Comparison of ENCODE assay signal across 11 mouse cellular contexts in the genomic region with DNA sequence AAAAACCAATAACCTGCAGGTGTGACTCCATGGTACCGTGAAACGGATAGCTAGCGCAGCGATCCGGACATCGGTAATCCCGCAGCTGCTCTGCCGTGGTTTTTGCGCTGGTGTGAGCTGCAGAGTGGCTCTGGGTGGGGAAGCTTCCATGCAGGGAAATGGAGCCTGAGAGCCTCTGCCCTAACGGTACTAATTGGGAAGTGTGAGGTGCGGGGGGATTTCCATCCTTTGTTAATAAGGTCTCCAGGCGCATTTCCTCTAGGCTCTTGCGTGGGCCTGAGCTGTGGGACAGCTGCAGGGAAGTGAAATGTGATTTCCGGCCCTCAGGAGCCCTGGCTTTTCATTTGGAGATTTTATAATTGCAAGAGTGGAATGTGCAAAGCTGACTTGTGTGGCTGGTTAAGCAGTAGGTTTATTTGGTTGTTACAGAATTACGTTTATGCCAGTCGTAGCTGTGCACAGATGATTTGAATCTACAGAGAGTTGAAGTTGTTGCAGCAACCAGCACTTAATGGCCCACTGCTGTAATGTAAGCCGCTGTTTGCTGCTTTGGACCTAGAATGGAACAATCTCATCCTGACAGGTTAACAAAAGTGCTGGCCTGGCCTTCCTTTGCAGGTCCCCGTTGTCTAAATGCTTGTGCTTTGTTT. TPM values are rescaled to one million over a fixed set of nuclear protein-coding genes. Genes with fewer than 3 reads are reported as not detected.
DNase-seq lines count a peak whose midpoint lies in the region; ATAC-seq and TF ChIP-seq lines count a peak whose summit lies in the region.
"Had no signal": no experiment of that assay in that cellular context is flagged by ENCODE, and none has a peak within 500 bp of the region (broad histone marks: within the 10 kb centered on the region; RNA-seq: fewer than 3 reads in every experiment).

No protein-coding gene starts in this region.

- TF ChIP-seq EP300 in heart, postnatal 0 days (IDR thresholded peaks at IDR 0.05; ENCODE audit: low read depth) = peak; percentile 83

- WGBS in kidney, embryonic 14.5 days = 84% methylated on average over 18 of the region's 18 CpGs
- WGBS in heart, postnatal 0 days = 64% methylated on average over 18 of the region's 18 CpGs
- 29% methylated on average over 18 of the region's 18 CpGs for WGBS in limb, embryonic 14.5 days

- H3K9ac ChIP-seq in kidney, embryonic 14.5 days (ENCODE audit: low read depth, low read length) = no peak overlapping the region
- no peak overlapping the region for H3K9ac ChIP-seq in heart, postnatal 0 days (replicated peaks; ENCODE audit: low read depth, low read length)
- 0 out of 2 replicates have a peak overlapping the region, but pooled peaks have one; percentile 1 for H3K9ac ChIP-seq in limb, embryonic 14.5 days (ENCODE audit: low read depth, low read length, severe bottlenecking)
- H3K9ac ChIP-seq: forebrain, postnatal 0 days had no signal

- DNase-seq in adrenal gland, adult 2 months = peak; percentile 15
- no peak for DNase-seq in adrenal gland, postnatal 4 days (ENCODE audit: low spot score in 2 of 2)
- no peak for DNase-seq in kidney, adult 8-10 months
- peak; percentile 27 for DNase-seq in heart, postnatal 0 days (ENCODE audit: low spot score)
- DNase-seq in limb, embryonic 14.5 days (ENCODE audit: low spot score) = peak; percentile 51
- DNase-seq in right cerebral cortex, postnatal 10 days (ENCODE audit: low spot score in 2 of 2) = no peak
- no peak for DNase-seq in cerebellum, postnatal 10 days
- DNase-seq: cerebellum, adult 8-10 months; forebrain, postnatal 0 days; right cerebral cortex, postnatal 14 days had no signal

- no peak overlapping the region for H3K4me3 ChIP-seq in kidney, embryonic 14.5 days (ENCODE audit: low read length)
- H3K4me3 ChIP-seq in heart, postnatal 0 days (ENCODE audit: low read depth, low read length) = no peak overlapping the region
- no peak overlapping the region for H3K4me3 ChIP-seq in limb, embryonic 14.5 days (replicated peaks; ENCODE audit: low read length)

- H3K27ac ChIP-seq in kidney, embryonic 14.5 days (ENCODE audit: low read depth, low read length) = peak overlapping the region; percentile 31; the same call in 1 of the 2 replicates
- peak overlapping the region; percentile 77 for H3K27ac ChIP-seq in heart, postnatal 0 days (ENCODE audit: low read depth)
- peak overlapping the region; percentile 59 for H3K27ac ChIP-seq in limb, embryonic 14.5 days (replicated peaks; ENCODE audit: low read depth, low read length)

- H3K4me1 ChIP-seq in kidney, embryonic 14.5 days (ENCODE audit: control insufficient read depth, insufficient read depth, low read length) = no peaks in the 10 kb centered on the region
- no peaks in the 10 kb centered on the region for H3K4me1 ChIP-seq in heart, postnatal 0 days (ENCODE audit: control insufficient read depth, insufficient read depth)
- H3K4me1 ChIP-seq in limb, embryonic 14.5 days (ENCODE audit: control insufficient read depth, insufficient read depth, low read length) = peaks cover 5% of the 10 kb centered on the region; the same call in 1 of the 2 replicates

- ATAC-seq in kidney, embryonic 14.5 days (ENCODE audit: low FRiP score, low TSS enrichment) = no peak
- peak; percentile 70 for ATAC-seq in heart, postnatal 0 days (ENCODE audit: insufficient read depth, low read depth)
- ATAC-seq in limb, embryonic 14.5 days (ENCODE audit: low FRiP score, low read depth) = peak; percentile 73; the same call in 1 of the 2 replicates
- ATAC-seq: forebrain, postnatal 0 days had no signal

- TF ChIP-seq CTCF in heart, postnatal 0 days (IDR thresholded peaks at IDR 0.05; ENCODE audit: low read depth) = no peak

- H3K4me2 ChIP-seq in kidney, embryonic 14.5 days (replicated peaks; ENCODE audit: low read depth, low read length) = no peak overlapping the region
- no peak overlapping the region for H3K4me2 ChIP-seq in heart, postnatal 0 days (ENCODE audit: low read depth, low read length)
- H3K4me2 ChIP-seq in limb, embryonic 14.5 days (replicated peaks; ENCODE audit: low read depth, low read length, severe bottlenecking) = peak overlapping the region; percentile 31; the same call in 1 of the 2 replicates

- no peak for TF ChIP-seq POLR2A in limb, embryonic 14.5 days (IDR thresholded peaks at IDR 0.05; ENCODE audit: borderline replicate concordance, extremely low read depth, insufficient read depth, insufficient read length)

- peaks cover 3% of the 10 kb centered on the region; the same call in 1 of the 2 replicates for H3K36me3 ChIP-seq in kidney, embryonic 14.5 days (ENCODE audit: control insufficient read depth, insufficient read depth, low read length)
- no peaks in the 10 kb centered on the region for H3K36me3 ChIP-seq in heart, postnatal 0 days (replicated peaks; ENCODE audit: control insufficient read depth, insufficient read depth, low read length)
- no peaks in the 10 kb centered on the region for H3K36me3 ChIP-seq in limb, embryonic 14.5 days (ENCODE audit: control insufficient read depth, insufficient read depth, low read length)

- H3K27me3 ChIP-seq in kidney, embryonic 14.5 days (ENCODE audit: control insufficient read depth, insufficient read depth, low read length) = no peaks in the 10 kb centered on the region
- no peaks in the 10 kb centered on the region for H3K27me3 ChIP-seq in heart, postnatal 0 days (ENCODE audit: control insufficient read depth, insufficient read depth, low read length)
- no peaks in the 10 kb centered on the region for H3K27me3 ChIP-seq in limb, embryonic 14.5 days (ENCODE audit: control insufficient read depth, insufficient read depth, low read length)

- no peaks in the 10 kb centered on the region for H3K9me3 ChIP-seq in kidney, embryonic 14.5 days (ENCODE audit: control insufficient read depth, low read length)
- no peaks in the 10 kb centered on the region for H3K9me3 ChIP-seq in heart, postnatal 0 days (replicated peaks; ENCODE audit: control insufficient read depth, low read length)
- no peaks in the 10 kb centered on the region for H3K9me3 ChIP-seq in limb, embryonic 14.5 days (ENCODE audit: control insufficient read depth, low read length)

RNA-seq across cellular contexts. Expression of gene Ppp2r3c, which starts 19.0 kb away (rescaled TPM):
- total RNA-seq in adrenal gland, adult 2 months (2021) = 10 to 100 TPM; 11.3 to 12.9 TPM
- 0.39 and 0.40 TPM in 2 replicates for polyA plus RNA-seq in adrenal gland, adult 2 months (2012; rRNA removed)
- 10 to 100 TPM; 16.6 to 17.6 TPM for total RNA-seq in adrenal gland, postnatal 4 days (2021)
- 20.3 and 21.0 TPM in 2 replicates for polyA plus RNA-seq in kidney, embryonic 14.5 days (2014; fragmentation: Nextera tagmentation; extraction: Ambion mirVana)
- total RNA-seq in heart, postnatal 0 days (2014; rRNA removed; ENCODE audit: low replicate concordance) = 4.0 and 4.3 TPM in 2 replicates
- polyA plus RNA-seq in heart, postnatal 0 days (2015; fragmentation: Nextera tagmentation; extraction: Ambion mirVana) = 10.1 and 10.6 TPM in 2 replicates
- polyA plus RNA-seq in limb, embryonic 14.5 days (2012; rRNA removed) = 10.2 and 12.4 TPM in 2 replicates
- 12.5 and 14.1 TPM in 2 replicates for polyA plus RNA-seq in limb, embryonic 14.5 days (2014; fragmentation: Nextera tagmentation; extraction: Ambion mirVana)

RNA-seq across cellular contexts. Expression of gene 1110008L16Rik, which starts 22.4 kb away (rescaled TPM):
- 10 to 100 TPM; 18.0 to 20.7 TPM for total RNA-seq in adrenal gland, adult 2 months (2021)
- 3.1 and 4.5 TPM in 2 replicates for polyA plus RNA-seq in adrenal gland, adult 2 months (2012; rRNA removed)
- total RNA-seq in adrenal gland, postnatal 4 days (2021) = 10 to 100 TPM; 19.9 to 21.8 TPM
- polyA plus RNA-seq in kidney, embryonic 14.5 days (2014; fragmentation: Nextera tagmentation; extraction: Ambion mirVana) = 14.0 and 17.9 TPM in 2 replicates
- 5.7 and 6.0 TPM in 2 replicates for total RNA-seq in heart, postnatal 0 days (2014; rRNA removed; ENCODE audit: low replicate concordance)
- polyA plus RNA-seq in heart, postnatal 0 days (2015; fragmentation: Nextera tagmentation; extraction: Ambion mirVana) = 6.5 and 7.3 TPM in 2 replicates
- polyA plus RNA-seq in limb, embryonic 14.5 days (2012; rRNA removed) = 10.2 and 12.6 TPM in 2 replicates
- 10.5 and 13.6 TPM in 2 replicates for polyA plus RNA-seq in limb, embryonic 14.5 days (2014; fragmentation: Nextera tagmentation; extraction: Ambion mirVana)

Comparison
In these comparisons a context has a peak if more than half of its experiments do, and no peak if none do; other contexts are left out.
1. DNase-seq: peak in adrenal gland, adult 2 months (single experiment), heart, postnatal 0 days (single experiment) and limb, embryonic 14.5 days (single experiment); none in adrenal gland, postnatal 4 days (0 of 2), kidney, adult 8-10 months (0 of 2), right cerebral cortex, postnatal 10 days (0 of 2) and cerebellum, postnatal 10 days (0 of 2).
2. Peak in every context shown above with its lines, with median percentiles within 50 percentile points of each other: H3K27ac ChIP-seq.